Mouse (Mus musculus) right cerebral cortex, adult 18-20 months (tissue): ENCODE results near the gene Synj2.
"Not testable (repeated sequence)": the region's sequence is repeated elsewhere in the genome, so short reads cannot be mapped to it uniquely, and the experiment has no call there.

Experiments
- DNase-seq: peaks from one replicate; pipeline ENCODE4 v3.0.0; 2022; ENCODE audit warnings: mixed read lengths

Synj2 gene

GRCm38 (mm10) chr17:6003661-6004060 is 62.6 kb downstream of the Synj2 start:
- no peak for DNase-seq

- no peak for DNase-seq
Observed at GRCm38 (mm10) chr17:6005246-6005637, 64.2 kb downstream of the Synj2 start.

- DNase-seq = peak; percentile 76
Observed at GRCm38 (mm10) chr17:6005638-6006471, 64.8 kb downstream of the Synj2 start.

- DNase-seq = no peak
Observed at GRCm38 (mm10) chr17:6007101-6007780, 66.2 kb downstream of the Synj2 start.

GRCm38 (mm10) chr17:6007902-6008301 is 66.8 kb downstream of the Synj2 start:
- DNase-seq = no peak

- no peak for DNase-seq
Observed at GRCm38 (mm10) chr17:6008590-6008989, 67.5 kb downstream of the Synj2 start.

- DNase-seq = no peak
Observed at GRCm38 (mm10) chr17:6009606-6010005, 68.5 kb downstream of the Synj2 start.

GRCm38 (mm10) chr17:6013079-6013478 is 72.0 kb downstream of the Synj2 start:
- DNase-seq = no peak

- DNase-seq = no peak
Observed at GRCm38 (mm10) chr17:6014985-6015384, 73.9 kb downstream of the Synj2 start.

GRCm38 (mm10) chr17:6016213-6016780 is 75.2 kb downstream of the Synj2 start:
- DNase-seq = no peak

- DNase-seq = no peak
Observed at GRCm38 (mm10) chr17:6017268-6017667, 76.2 kb downstream of the Synj2 start.

- no peak for DNase-seq
Observed at GRCm38 (mm10) chr17:6018348-6018747, 77.3 kb downstream of the Synj2 start.

- DNase-seq = no peak
Observed at GRCm38 (mm10) chr17:6019776-6020175, 78.7 kb downstream of the Synj2 start.

GRCm38 (mm10) chr17:6020636-6021035 is 79.6 kb downstream of the Synj2 start:
- DNase-seq = no peak

GRCm38 (mm10) chr17:6021374-6021789 is 80.3 kb downstream of the Synj2 start:
- DNase-seq = not testable (repeated sequence)

GRCm38 (mm10) chr17:6025831-6026230 is 84.8 kb downstream of the Synj2 start:
- no peak for DNase-seq

GRCm38 (mm10) chr17:6035661-6036060 is 94.6 kb downstream of the Synj2 start:
- no peak for DNase-seq

GRCm38 (mm10) chr17:6036458-6036857 is 95.4 kb downstream of the Synj2 start:
- DNase-seq = no peak

- no peak for DNase-seq
Observed at GRCm38 (mm10) chr17:6036872-6037271, 95.8 kb downstream of the Synj2 start.

GRCm38 (mm10) chr17:6037507-6037906 is 96.4 kb downstream of the Synj2 start:
- no peak for DNase-seq

- DNase-seq = no peak
Observed at GRCm38 (mm10) chr17:6052801-6053200, 111.7 kb downstream of the Synj2 start.

- no peak for DNase-seq
Observed at GRCm38 (mm10) chr17:6054934-6055355, 113.9 kb downstream of the Synj2 start.

GRCm38 (mm10) chr17:6062793-6063192 is 121.7 kb downstream of the Synj2 start:
- DNase-seq = no peak

- DNase-seq = no peak
Observed at GRCm38 (mm10) chr17:6063532-6063931, 122.5 kb downstream of the Synj2 start.
